Mouse (Mus musculus): ENCODE data around the gene Smarca2.

Smarca2 gene

GRCm38 (mm10) chr19:26790386-26791346, 185.8 kb downstream of the Smarca2 start:
- DNase-seq, result no peak

GRCm38 (mm10) chr19:26794315-26794714, 189.5 kb downstream of the Smarca2 start:
- no peak for DNase-seq

GRCm38 (mm10) chr19:26796006-26796405, 191.2 kb downstream of the Smarca2 start:
- DNase-seq, result no peak

GRCm38 (mm10) chr19:26804401-26804800, 199.6 kb downstream of the Smarca2 start:
- no peak for DNase-seq

- DNase-seq, result no peak
Observed at GRCm38 (mm10) chr19:26814629-26815028, 209.8 kb downstream of the Smarca2 start.

- no peak for DNase-seq
Observed at GRCm38 (mm10) chr19:26817901-26818300, 213.1 kb downstream of the Smarca2 start.

Measured in kidney, adult 11 months (tissue).